Comparison of ENCODE assay signal across 8 mouse cellular contexts in genomic region chr10:43174326-43175155, GRCm38 (mm10). TPM values are rescaled to one million over a fixed set of nuclear protein-coding genes. Genes with fewer than 3 reads are reported as not detected.
A peak's percentile ranks its signal among the peaks of the same experiment; 100 is the strongest.
DNase-seq lines count a peak whose midpoint lies in the region; ATAC-seq lines count a peak whose summit lies in the region.

Gene Sobp (minus strand): TSS chr10:43174530.
Gene 9030612E09Rik (plus strand): TSS chr10:43174704.

- H3K9ac ChIP-seq in hindbrain, embryonic 15.5 days, result peak within 1 kb of the TSS; percentile 94
- peak within 1 kb of the TSS; percentile 90 for H3K9ac ChIP-seq in midbrain, embryonic 11.5 days (ENCODE audit: low read length)
- H3K9ac ChIP-seq in stomach, embryonic 14.5 days (replicated peaks; ENCODE audit: low read depth, low read length), result peak within 1 kb of the TSS; percentile 50

- H3K27ac ChIP-seq in hindbrain, embryonic 15.5 days (replicated peaks), result peak within 1 kb of the TSS; percentile 98
- H3K27ac ChIP-seq in midbrain, embryonic 11.5 days (ENCODE audit: low read depth, low read length), result peak within 1 kb of the TSS; percentile 85
- 0 out of 2 replicates have a peak within 1 kb of the TSS, but pooled peaks have one; percentile 39 for H3K27ac ChIP-seq in stomach, embryonic 14.5 days (ENCODE audit: low read length)

- ATAC-seq in CD4-positive, CD25-positive, alpha-beta regulatory T cell, adult 4 months, result no peak
- peak; percentile 33; the same call in 1 of the 2 replicates for ATAC-seq in common myeloid progenitor, adult 5-6 weeks (replicated peaks; ENCODE audit: low read depth, poor library complexity, severe bottlenecking)
- peak; percentile 92 for ATAC-seq in hindbrain, embryonic 15.5 days (ENCODE audit: low FRiP score, low read depth)
- ATAC-seq in midbrain, embryonic 11.5 days (ENCODE audit: low FRiP score), result peak; percentile 86
- ATAC-seq in stomach, embryonic 14.5 days (ENCODE audit: insufficient number of reproducible peaks, insufficient read depth, low FRiP score, low read depth), result peak; percentile 68; the same call in 1 of the 2 replicates

- no peaks in the 10 kb centered on the region for H3K36me3 ChIP-seq in hindbrain, embryonic 15.5 days
- no peaks in the 10 kb centered on the region for H3K36me3 ChIP-seq in midbrain, embryonic 11.5 days (ENCODE audit: control insufficient read depth, insufficient read depth, low read length)
- H3K36me3 ChIP-seq in stomach, embryonic 14.5 days (ENCODE audit: control insufficient read depth, insufficient read depth, low read length), result no peaks in the 10 kb centered on the region

- peaks cover 39% of the 10 kb centered on the region for H3K4me1 ChIP-seq in hindbrain, embryonic 15.5 days (replicated peaks)
- H3K4me1 ChIP-seq in midbrain, embryonic 11.5 days (ENCODE audit: control insufficient read depth, insufficient read depth, low read length), result peaks cover 14% of the 10 kb centered on the region
- peaks cover 9% of the 10 kb centered on the region; the same call in 1 of the 2 replicates for H3K4me1 ChIP-seq in stomach, embryonic 14.5 days (ENCODE audit: control insufficient read depth, insufficient read depth, low read length)

- peak; percentile 9 for DNase-seq in CD4-positive, CD25-positive, alpha-beta regulatory T cell, adult 2 months (ENCODE audit: low read depth, low spot score)
- peak; percentile 59 to 73 for DNase-seq in gastrocnemius, adult 8-10 months (ENCODE audit: low spot score in 2 of 2)
- peak; percentile 36 to 73 for DNase-seq in left cerebral cortex, adult 9 months (ENCODE audit: low spot score in 2 of 2)
- peak; percentile 97 for DNase-seq in midbrain, embryonic 11.5 days (ENCODE audit: low spot score, missing footprints)

- H3K4me3 ChIP-seq in hindbrain, embryonic 15.5 days, result peak within 1 kb of the TSS; percentile 98
- peak within 1 kb of the TSS; percentile 90 for H3K4me3 ChIP-seq in midbrain, embryonic 11.5 days (ENCODE audit: low read depth, low read length)
- H3K4me3 ChIP-seq in stomach, embryonic 14.5 days (ENCODE audit: low read depth, low read length), result peak within 1 kb of the TSS; percentile 68

- peak within 1 kb of the TSS; percentile 90 for H3K4me2 ChIP-seq in hindbrain, embryonic 15.5 days
- H3K4me2 ChIP-seq in midbrain, embryonic 11.5 days, result peak within 1 kb of the TSS; percentile 90
- peak within 1 kb of the TSS; percentile 91 for H3K4me2 ChIP-seq in stomach, embryonic 14.5 days (replicated peaks; ENCODE audit: low read depth, low read length)

- WGBS in hindbrain, embryonic 15.5 days, result under 1% methylated on average over 49 of the region's 91 CpGs
- under 1% methylated on average over 72 of the region's 91 CpGs for WGBS in midbrain, embryonic 11.5 days
- WGBS in stomach, embryonic 14.5 days, result under 1% methylated on average over 78 of the region's 91 CpGs

- no peaks in the 10 kb centered on the region for H3K9me3 ChIP-seq in hindbrain, embryonic 15.5 days
- H3K9me3 ChIP-seq in midbrain, embryonic 11.5 days (ENCODE audit: control insufficient read depth, low read length), result no peaks in the 10 kb centered on the region
- no peaks in the 10 kb centered on the region for H3K9me3 ChIP-seq in stomach, embryonic 14.5 days (ENCODE audit: control insufficient read depth, low read depth, low read length)

- no peaks in the 10 kb centered on the region for H3K27me3 ChIP-seq in hindbrain, embryonic 15.5 days
- peaks cover 8% of the 10 kb centered on the region for H3K27me3 ChIP-seq in midbrain, embryonic 11.5 days (ENCODE audit: control insufficient read depth, insufficient read depth, low read length)
- H3K27me3 ChIP-seq in stomach, embryonic 14.5 days (ENCODE audit: control insufficient read depth, insufficient read depth, low read length), result peaks cover 7% of the 10 kb centered on the region

RNA-seq across cellular contexts. Expression of gene Sobp, which starts in this region (rescaled TPM):
- polyA plus RNA-seq in CD4-positive, CD25-positive, alpha-beta regulatory T cell, adult 4 months (2017; shearing (Covaris generic)), result not detected
- total RNA-seq in common myeloid progenitor, adult 5-6 weeks (2017), result not detected in 2 replicates
- total RNA-seq in gastrocnemius, adult 8-10 months (2022), result 10 to 100 TPM; 33.7 to 39.5 (median 35.8) TPM
- polyA plus RNA-seq in hindbrain, embryonic 15.5 days (2015; fragmentation: Nextera tagmentation; extraction: Ambion mirVana), result 13.2 and 13.3 TPM in 2 replicates
- 5.7 and 5.8 TPM in 2 replicates for polyA plus RNA-seq in midbrain, embryonic 11.5 days (2014; fragmentation: Nextera tagmentation; extraction: Ambion mirVana)
- 2.5 and 3.4 TPM in 2 replicates for polyA plus RNA-seq in stomach, embryonic 14.5 days (2014; fragmentation: Nextera tagmentation; extraction: Ambion mirVana)

RNA-seq across cellular contexts. Expression of gene 9030612E09Rik, which starts in this region (rescaled TPM):
- polyA plus RNA-seq in CD4-positive, CD25-positive, alpha-beta regulatory T cell, adult 4 months (2017; shearing (Covaris generic)), result not detected
- not detected in 2 replicates for total RNA-seq in common myeloid progenitor, adult 5-6 weeks (2017)
- total RNA-seq in gastrocnemius, adult 8-10 months (2022), result 1 to 10 TPM; 1.4 to 2.1 (median 2.0) TPM
- polyA plus RNA-seq in hindbrain, embryonic 15.5 days (2015; fragmentation: Nextera tagmentation; extraction: Ambion mirVana), result 2.3 TPM in 2 replicates
- 0.92 and 1.5 TPM in 2 replicates for polyA plus RNA-seq in midbrain, embryonic 11.5 days (2014; fragmentation: Nextera tagmentation; extraction: Ambion mirVana)
- polyA plus RNA-seq in stomach, embryonic 14.5 days (2014; fragmentation: Nextera tagmentation; extraction: Ambion mirVana), result 0.39 and 0.76 TPM in 2 replicates

Comparison
In these comparisons a context has a peak if more than half of its experiments do, and no peak if none do; other contexts are left out.
1. RNA of gene Sobp (total RNA-seq): 33.7 to 39.5 TPM in gastrocnemius, adult 8-10 months; not detected in common myeloid progenitor, adult 5-6 weeks; every median in the first group is over 10 times any median in the second.
2. Peak in ATAC-seq in common myeloid progenitor, adult 5-6 weeks; RNA of the genes that start here not detected or under 1 TPM.
3. DNase-seq: peak in every context shown above with its lines; median percentile 97 in midbrain, embryonic 11.5 days; 66 in gastrocnemius, adult 8-10 months; 54 in left cerebral cortex, adult 9 months; 9 in CD4-positive, CD25-positive, alpha-beta regulatory T cell, adult 2 months.
4. H3K27ac ChIP-seq: peak in every context shown above with its lines; median percentile 98 in hindbrain, embryonic 15.5 days; 85 in midbrain, embryonic 11.5 days; 39 in stomach, embryonic 14.5 days.
5. Peak in every context shown above with its lines, with median percentiles within 50 percentile points of each other: H3K4me2 ChIP-seq, H3K4me3 ChIP-seq and H3K9ac ChIP-seq.